Mouse (Mus musculus): ENCODE results near the gene Cd177. TPM values are rescaled to one million over a fixed set of nuclear protein-coding genes. Genes with fewer than 3 reads are reported as not detected.
"Not testable (repeated sequence)": the region's sequence is repeated elsewhere in the genome, so short reads cannot be mapped to it uniquely, and the experiment has no call there.

Gene Cd177
- polyA plus RNA-seq, 1 experiment from 2014 or later, result 0.06 TPM

GRCm38 (mm10) chr7:24758520-24758919 is 1.6 kb downstream of the Cd177 start:
- Histone ChIP-seq H3K4me2 (no peak overlapping the region), H3K4me1 (replicated peaks) (no peaks in the 10 kb centered on the region), H3K4me3 (no peak overlapping the region), H3K27ac (ENCODE audit: poor library complexity, severe bottlenecking) (no peak overlapping the region), H3K9ac (no peak overlapping the region), H3K27me3 (replicated peaks) (0 out of 2 replicates have a peak, but pooled peaks cover 5% of the 10 kb centered on the region), H3K36me3 (no peaks in the 10 kb centered on the region), H3K9me3 (replicated peaks) (no peaks in the 10 kb centered on the region)
- WGBS, result 67% methylated on average over 1 of the region's 1 CpGs
- ATAC-seq (ENCODE audit: insufficient number of reproducible peaks, low FRiP score), result no peak

DNA sequence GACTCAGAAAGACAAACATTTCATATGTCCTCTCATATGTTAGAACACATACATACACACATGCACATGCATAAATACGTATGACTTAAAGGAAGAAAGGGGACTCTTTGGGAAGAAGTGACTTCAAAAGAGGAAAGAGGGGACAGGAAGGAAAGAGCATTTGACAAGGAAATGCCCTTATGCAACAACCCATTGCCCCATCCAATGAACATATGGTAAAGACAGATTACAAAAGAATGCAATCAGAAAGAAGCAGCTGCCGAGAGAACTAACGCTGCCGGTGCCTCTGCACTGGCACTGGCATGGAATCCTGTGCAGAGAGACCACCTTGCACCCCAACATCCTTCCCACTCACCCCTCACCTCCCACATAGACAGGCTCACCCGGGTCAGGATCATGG is 6.6 kb downstream of the Cd177 start:
- 61% methylated on average over 5 of the region's 5 CpGs for WGBS
- Histone ChIP-seq H3K4me2 (no peak overlapping the region), H3K9ac (no peak overlapping the region), H3K27ac (ENCODE audit: poor library complexity, severe bottlenecking) (no peak overlapping the region), H3K4me1 (replicated peaks) (peaks cover 9% of the 10 kb centered on the region; the same call in 1 of the 2 replicates), H3K36me3 (no peaks in the 10 kb centered on the region), H3K27me3 (replicated peaks) (no peaks in the 10 kb centered on the region), H3K9me3 (replicated peaks) (no peaks in the 10 kb centered on the region), H3K4me3 (no peak overlapping the region)
- no peak for ATAC-seq (ENCODE audit: insufficient number of reproducible peaks, low FRiP score)

DNA sequence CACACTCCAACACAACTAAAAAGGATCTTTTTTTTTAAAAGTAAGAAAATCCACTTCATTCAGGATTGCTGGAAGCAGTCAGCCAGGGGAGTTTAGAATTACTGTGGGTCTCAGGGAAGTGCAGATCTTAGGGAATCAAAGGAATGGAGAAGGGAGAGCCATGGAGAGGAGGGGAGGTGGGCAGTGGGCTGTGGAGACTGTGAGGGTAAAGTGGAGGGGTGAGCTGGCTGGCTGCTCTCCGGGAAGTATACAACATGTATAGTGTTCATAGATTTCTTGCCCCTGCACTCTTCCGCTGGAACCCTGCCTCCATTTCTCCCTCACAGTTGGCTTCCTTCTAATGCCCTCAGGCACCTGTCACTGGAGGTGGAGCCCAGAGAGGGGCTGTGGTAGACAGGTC is 8.5 kb downstream of the Cd177 start:
- Histone ChIP-seq H3K4me3 (no peak overlapping the region), H3K9me3 (replicated peaks) (no peaks in the 10 kb centered on the region), H3K27me3 (replicated peaks) (no peaks in the 10 kb centered on the region), H3K27ac (ENCODE audit: poor library complexity, severe bottlenecking) (no peak overlapping the region), H3K36me3 (no peaks in the 10 kb centered on the region), H3K4me1 (replicated peaks) (peaks cover 9% of the 10 kb centered on the region; the same call in 1 of the 2 replicates), H3K4me2 (no peak overlapping the region), H3K9ac (no peak overlapping the region)
- WGBS, result 83% methylated on average over 2 of the region's 2 CpGs
- no peak for ATAC-seq (ENCODE audit: insufficient number of reproducible peaks, low FRiP score)

DNA sequence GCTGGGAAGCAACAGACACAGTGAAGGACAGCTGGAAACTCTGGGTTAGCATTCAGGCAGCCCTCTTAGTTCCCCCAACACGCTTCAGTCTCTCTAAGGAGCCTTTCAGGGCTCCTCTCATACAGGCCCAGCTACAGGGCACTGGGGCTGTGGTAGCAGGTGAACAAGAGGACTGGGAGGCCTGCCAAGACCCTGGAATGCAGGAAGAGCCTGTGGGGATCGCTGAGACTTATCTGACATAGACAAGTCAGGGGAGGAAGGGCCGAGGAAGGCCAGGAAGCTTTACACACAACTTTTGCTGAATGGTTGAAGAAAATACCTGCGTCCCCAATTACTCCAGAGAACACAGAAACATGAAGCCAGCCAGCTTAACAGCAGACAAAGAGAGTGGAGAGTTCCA is 9.4 kb downstream of the Cd177 start:
- H3K27me3 ChIP-seq (replicated peaks), result no peaks in the 10 kb centered on the region
- no peak overlapping the region for H3K4me3 ChIP-seq
- 30% methylated on average over 4 of the region's 4 CpGs for WGBS
- H3K9me3 ChIP-seq (replicated peaks), result no peaks in the 10 kb centered on the region
- ATAC-seq (ENCODE audit: insufficient number of reproducible peaks, low FRiP score), result 0 out of 2 replicates have a peak, but pooled peaks have one; percentile 42
- H3K4me1 ChIP-seq (replicated peaks), result peaks cover 9% of the 10 kb centered on the region; the same call in 1 of the 2 replicates
- no peak overlapping the region for H3K9ac ChIP-seq
- no peaks in the 10 kb centered on the region for H3K36me3 ChIP-seq
- H3K27ac ChIP-seq (ENCODE audit: poor library complexity, severe bottlenecking), result no peak overlapping the region
- H3K4me2 ChIP-seq, result no peak overlapping the region

GRCm38 (mm10) chr7:24735970-24736670 is 24.0 kb downstream of the Cd177 start:
- Histone ChIP-seq H3K27me3 (replicated peaks) (no peaks in the 10 kb centered on the region), H3K27ac (ENCODE audit: poor library complexity, severe bottlenecking) (no peak overlapping the region), H3K4me3 (no peak overlapping the region), H3K36me3 (no peaks in the 10 kb centered on the region), H3K9ac (no peak overlapping the region), H3K9me3 (replicated peaks) (peaks cover 6% of the 10 kb centered on the region), H3K4me2 (no peak overlapping the region), H3K4me1 (replicated peaks) (0 out of 2 replicates have a peak, but pooled peaks cover 5% of the 10 kb centered on the region)
- ATAC-seq (ENCODE audit: insufficient number of reproducible peaks, low FRiP score), result peak; percentile 53; the same call in 1 of the 2 replicates
- WGBS, result 20% methylated on average over 17 of the region's 17 CpGs

GRCm38 (mm10) chr7:24726808-24727207 is 33.3 kb downstream of the Cd177 start, which contains the start of gene Gm4763:
Gene Gm4763 (minus strand): TSS chr7:24726908.
- not testable (repeated sequence) for H3K36me3 ChIP-seq; H3K27ac ChIP-seq (ENCODE audit: poor library complexity, severe bottlenecking); H3K4me3 ChIP-seq; ATAC-seq (ENCODE audit: insufficient number of reproducible peaks, low FRiP score); H3K4me2 ChIP-seq; H3K4me1 ChIP-seq (replicated peaks); H3K9ac ChIP-seq; H3K27me3 ChIP-seq (replicated peaks); H3K9me3 ChIP-seq (replicated peaks)
- 82% methylated on average over 11 of the region's 11 CpGs for WGBS

DNA sequence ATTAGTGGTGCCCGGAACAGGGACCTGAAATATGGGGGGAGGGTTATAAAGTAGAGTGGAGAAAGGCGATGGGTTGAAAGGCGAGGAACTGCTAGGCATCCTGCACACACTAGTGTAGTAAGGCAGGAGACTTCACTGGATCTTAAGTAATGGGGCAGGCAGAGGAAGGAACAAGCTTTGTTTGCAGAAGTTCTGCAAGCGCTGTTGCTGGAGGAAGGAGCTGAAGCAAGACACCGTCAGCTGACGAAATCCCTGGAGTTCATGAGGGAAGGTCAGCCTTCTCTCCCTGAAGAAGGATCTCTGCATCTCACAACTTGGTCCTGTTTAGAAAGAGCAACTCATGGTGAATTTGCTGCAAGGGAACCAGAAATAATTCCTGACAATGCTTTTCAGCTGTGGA is 45.1 kb downstream of the Cd177 start:
- ATAC-seq (ENCODE audit: insufficient number of reproducible peaks, low FRiP score), result no peak
- 0 out of 2 replicates have a peak, but pooled peaks cover 5% of the 10 kb centered on the region for H3K27me3 ChIP-seq (replicated peaks)
- no peaks in the 10 kb centered on the region for H3K9me3 ChIP-seq (replicated peaks)
- no peaks in the 10 kb centered on the region for H3K4me1 ChIP-seq (replicated peaks)
- no peak overlapping the region for H3K9ac ChIP-seq
- H3K27ac ChIP-seq (ENCODE audit: poor library complexity, severe bottlenecking), result no peak overlapping the region
- H3K36me3 ChIP-seq, result no peaks in the 10 kb centered on the region
- H3K4me2 ChIP-seq, result no peak overlapping the region
- 69% methylated on average over 6 of the region's 6 CpGs for WGBS
- H3K4me3 ChIP-seq, result no peak overlapping the region

- Histone ChIP-seq H3K36me3 (no peaks in the 10 kb centered on the region), H3K4me1 (replicated peaks) (no peaks in the 10 kb centered on the region), H3K9me3 (replicated peaks) (no peaks in the 10 kb centered on the region), H3K4me3 (no peak within 1 kb of the TSS), H3K27ac (ENCODE audit: poor library complexity, severe bottlenecking) (no peak within 1 kb of the TSS), H3K9ac (no peak within 1 kb of the TSS), H3K27me3 (replicated peaks) (0 out of 2 replicates have a peak, but pooled peaks cover 2% of the 10 kb centered on the region), H3K4me2 (no peak within 1 kb of the TSS)
- ATAC-seq (ENCODE audit: insufficient number of reproducible peaks, low FRiP score), result no peak
- WGBS, result 86% methylated on average over 14 of the region's 14 CpGs
Observed at GRCm38 (mm10) chr7:24708832-24709292, 51.2 kb downstream of the Cd177 start, which contains the start of gene BC049730. Gene BC049730 (plus strand): TSS chr7:24709242.

DNA sequence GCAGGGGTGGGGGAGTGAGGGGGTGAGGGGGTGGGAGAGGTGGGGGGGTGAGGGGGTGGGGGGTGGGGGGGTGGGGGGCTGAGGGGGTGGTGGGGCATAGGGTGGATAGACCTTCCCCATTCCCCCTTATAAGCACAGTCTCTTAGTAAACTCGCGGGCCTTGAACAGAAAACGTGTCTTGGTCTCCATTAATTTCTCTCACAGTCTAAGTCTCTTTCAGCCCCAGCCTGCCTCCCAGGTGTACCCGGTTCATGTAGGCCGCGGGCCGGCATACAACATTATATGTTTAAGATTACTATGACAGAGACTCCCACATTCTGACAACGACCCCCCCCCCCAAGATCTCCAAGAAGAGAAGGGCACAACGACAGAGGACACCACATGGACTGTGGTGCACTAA is 57.3 kb downstream of the Cd177 start:
- H3K36me3 ChIP-seq; H3K27ac ChIP-seq (ENCODE audit: poor library complexity, severe bottlenecking); H3K9me3 ChIP-seq (replicated peaks); H3K27me3 ChIP-seq (replicated peaks); H3K4me1 ChIP-seq (replicated peaks); H3K9ac ChIP-seq; H3K4me2 ChIP-seq; ATAC-seq (ENCODE audit: insufficient number of reproducible peaks, low FRiP score); H3K4me3 ChIP-seq: not testable (repeated sequence)
- WGBS, result 81% methylated on average over 9 of the region's 9 CpGs

DNA sequence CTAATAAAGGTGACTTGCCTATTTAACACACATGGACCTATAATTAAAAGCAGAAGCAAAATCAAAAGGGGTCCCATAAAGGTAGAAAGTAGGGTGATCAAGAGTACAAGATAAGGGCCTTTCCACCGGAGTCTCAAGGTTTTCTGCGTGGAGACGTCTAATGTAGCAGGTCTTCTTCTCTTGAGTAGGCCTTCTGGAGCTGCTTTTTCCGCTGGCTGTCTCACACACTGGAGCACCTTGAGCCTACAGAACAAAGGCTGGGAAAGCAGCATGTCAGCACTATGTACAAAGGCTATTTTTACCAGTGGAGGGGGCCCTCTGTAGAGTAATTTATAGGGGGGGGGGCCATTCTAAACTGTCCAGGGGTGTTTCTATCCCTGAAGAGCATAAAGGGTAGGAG is 62.2 kb downstream of the Cd177 start:
- H3K27ac ChIP-seq (ENCODE audit: poor library complexity, severe bottlenecking); H3K4me3 ChIP-seq; ATAC-seq (ENCODE audit: insufficient number of reproducible peaks, low FRiP score); H3K9ac ChIP-seq; H3K4me1 ChIP-seq (replicated peaks); H3K27me3 ChIP-seq (replicated peaks); H3K9me3 ChIP-seq (replicated peaks); H3K4me2 ChIP-seq; H3K36me3 ChIP-seq: not testable (repeated sequence)
- WGBS, result 85% methylated on average over 4 of the region's 4 CpGs

Data from heart, embryonic 12.5 days (tissue).